Mouse (Mus musculus) lung, postnatal 0 days (tissue): Measurements from ENCODE around the gene Lars2.

ENCODE experiments used
- CTCF ChIP-seq: IDR thresholded peaks from 2 replicates; pipeline ENCODE4 v1.5.1; 2016; ENCODE audit warnings: antibody characterized with exemption, mild to moderate bottlenecking
- EP300 ChIP-seq: IDR thresholded peaks from 2 replicates; pipeline ENCODE4 v1.6.1; 2016; ENCODE audit warnings: antibody characterized with exemption, mild to moderate bottlenecking, control low read depth

GRCm38 (mm10) chr9:123489073-123489472 is 122.3 kb downstream of the Lars2 start:
- TF ChIP-seq CTCF, result no peak
- TF ChIP-seq EP300, result no peak
